Mouse (Mus musculus) embryonic fibroblast, embryonic 13.5 days (primary cell): ENCODE results near the gene Mycbpap. TPM values are rescaled to one million over a fixed set of nuclear protein-coding genes. Genes with fewer than 3 reads are reported as not detected.

Experiments
- H3K27ac ChIP-seq: 2 replicates; pipeline ENCODE4 v1.5.1; 2012; ENCODE audit warnings: low read length, control low read depth, inconsistent platforms; ENCODE audit not compliant: insufficient read depth
- H3K4me1 ChIP-seq: 2 replicates; pipeline ENCODE4 v1.6.1; 2011; ENCODE audit warnings: low read length; ENCODE audit not compliant: control insufficient read depth, insufficient read depth
- H3K4me3 ChIP-seq: 2 replicates; pipeline ENCODE4 v1.5.1; 2011; ENCODE audit warnings: mild to moderate bottlenecking, control low read depth, low read length; ENCODE audit not compliant: insufficient read depth
- CTCF ChIP-seq: IDR thresholded peaks from 2 replicates; pipeline ENCODE4 v1.5.1; 2011; ENCODE audit warnings: mild to moderate bottlenecking, control low read depth, low read length, moderate library complexity, borderline replicate concordance; ENCODE audit not compliant: insufficient read depth
- POLR2A ChIP-seq: IDR thresholded peaks from 2 replicates; pipeline ENCODE4 v1.6.1; 2011; ENCODE audit warnings: low read depth, mild to moderate bottlenecking, control low read depth, low read length, moderate library complexity
- polyA plus RNA-seq: library from polyadenylated mRNA; stranded (reverse); fragments of >200 nt; gene quantifications from 2 replicates; pipeline ENCODE4 v1.2.4, GENCODE M21; 2011; ENCODE audit warnings: low read depth; ENCODE audit not compliant: missing spikeins, insufficient read length

Mycbpap gene
- polyA plus RNA-seq, 1 experiment: 2.0 TPM

DNA sequence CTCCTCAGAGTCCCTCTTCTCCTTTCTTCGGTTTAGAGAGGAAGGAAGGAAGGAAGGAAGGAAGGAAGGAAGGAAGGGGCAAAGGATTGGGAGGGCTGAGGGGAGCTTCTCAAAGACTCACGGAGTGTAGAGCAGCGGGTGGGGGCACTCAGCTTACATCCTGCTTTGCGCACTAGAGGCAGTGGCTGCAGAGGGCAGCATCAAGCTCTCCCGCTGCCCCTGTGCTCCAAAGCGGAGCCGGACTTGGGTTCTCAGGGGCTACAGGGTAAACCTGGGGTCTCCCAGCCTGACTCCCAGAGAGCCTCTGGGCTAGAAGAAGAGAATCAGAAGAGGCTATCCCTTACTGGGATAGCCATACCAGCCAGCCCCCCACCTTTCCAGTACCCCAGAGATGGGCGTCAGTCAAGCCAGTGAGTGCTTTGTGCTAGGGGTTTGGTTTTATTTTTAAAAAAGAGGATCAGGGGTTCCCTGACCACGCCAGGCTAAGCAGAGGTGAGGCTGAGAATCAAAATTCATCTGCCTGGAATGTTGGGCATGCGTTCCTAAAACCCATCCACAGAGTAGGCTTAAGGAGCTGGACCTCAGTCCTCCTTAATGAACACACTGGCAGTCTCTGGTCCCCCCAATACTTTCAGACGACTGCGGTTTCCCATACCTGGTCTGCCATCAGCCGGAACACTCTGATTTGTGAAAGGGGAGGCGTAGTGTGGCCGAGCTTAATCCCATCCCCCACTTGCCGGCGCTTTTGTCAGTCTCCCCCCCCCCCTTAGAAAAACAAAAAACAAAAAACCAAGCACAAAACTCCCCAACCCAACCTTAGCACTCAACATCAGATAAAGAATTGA, 49.6 kb downstream of the Mycbpap start:
- Histone ChIP-seq H3K4me1 (peaks cover 5% of the 10 kb centered on the region), H3K27ac (peak overlapping the region; percentile 29), H3K4me3 (peak overlapping the region; percentile 46)
- TF ChIP-seq CTCF (no peak), POLR2A (no peak)

GRCm38 (mm10) chr11:94470391-94470790, 51.2 kb downstream of the Mycbpap start:
- TF ChIP-seq CTCF (no peak), POLR2A (no peak)
- Histone ChIP-seq H3K4me3 (no peak overlapping the region), H3K27ac (peak overlapping the region; percentile 74), H3K4me1 (peaks cover 5% of the 10 kb centered on the region)

GRCm38 (mm10) chr11:94469136-94470064, 52.1 kb downstream of the Mycbpap start:
- Histone ChIP-seq H3K4me3 (no peak overlapping the region), H3K4me1 (peaks cover 5% of the 10 kb centered on the region), H3K27ac (peak overlapping the region; percentile 74)
- TF ChIP-seq CTCF (no peak), POLR2A (0 out of 2 replicates have a peak, but pooled peaks have one; percentile 19)

DNA sequence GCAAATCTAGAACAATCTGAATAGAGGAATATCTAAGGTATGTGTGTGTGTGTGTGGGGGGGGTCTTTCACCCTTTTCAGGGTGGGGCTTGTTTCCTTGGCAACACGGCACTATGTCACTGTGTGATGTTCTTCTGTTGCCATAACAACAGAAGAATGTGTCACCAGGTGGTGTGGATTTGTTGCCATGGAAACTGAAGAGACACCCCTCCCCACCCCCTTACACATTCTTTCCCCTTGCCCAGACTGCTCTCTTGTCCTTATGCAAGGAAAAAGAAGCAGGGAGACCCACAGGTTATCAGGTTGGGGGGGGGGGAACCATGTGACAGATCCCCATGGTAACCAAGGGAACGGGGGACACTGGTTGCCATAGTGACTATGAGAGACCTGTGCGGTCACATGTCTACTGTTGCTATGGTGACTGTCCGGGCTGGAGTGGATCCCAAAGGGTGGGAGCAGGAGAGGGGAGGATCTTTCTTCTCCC, 52.9 kb downstream of the Mycbpap start:
- TF ChIP-seq POLR2A (no peak), CTCF (no peak)
- Histone ChIP-seq H3K27ac (peak overlapping the region; percentile 74), H3K4me3 (no peak overlapping the region), H3K4me1 (peaks cover 5% of the 10 kb centered on the region)

- no peak overlapping the region for H3K4me3 ChIP-seq
- H3K27ac ChIP-seq: no peak overlapping the region
- TF ChIP-seq CTCF: no peak
- no peak for TF ChIP-seq POLR2A
- H3K4me1 ChIP-seq: peaks cover 5% of the 10 kb centered on the region
Observed at GRCm38 (mm10) chr11:94466333-94466855, 55.1 kb downstream of the Mycbpap start.

DNA sequence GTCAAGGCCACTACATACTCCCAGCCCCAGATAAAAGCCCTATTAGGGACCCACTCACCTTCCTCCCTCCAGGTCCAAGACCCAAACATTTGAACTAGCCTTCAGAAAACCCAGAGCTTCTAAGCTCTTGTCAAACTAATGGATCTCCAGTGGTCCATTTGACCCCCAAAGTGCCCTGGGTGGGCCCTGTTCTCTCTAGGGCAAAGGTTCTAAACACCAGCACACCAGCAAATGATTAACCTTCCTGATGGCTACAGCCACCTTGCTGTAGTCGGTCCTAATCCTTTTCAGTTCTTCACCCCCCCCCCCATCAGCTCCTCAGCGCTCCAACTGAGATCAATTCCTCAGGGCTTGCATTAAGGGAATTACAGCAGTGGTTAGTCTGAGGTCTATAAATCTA, 57.4 kb downstream of the Mycbpap start:
- Histone ChIP-seq H3K4me1 (peaks cover 4% of the 10 kb centered on the region), H3K27ac (no peak overlapping the region), H3K4me3 (no peak overlapping the region)
- TF ChIP-seq POLR2A: no peak
- TF ChIP-seq CTCF: no peak

DNA sequence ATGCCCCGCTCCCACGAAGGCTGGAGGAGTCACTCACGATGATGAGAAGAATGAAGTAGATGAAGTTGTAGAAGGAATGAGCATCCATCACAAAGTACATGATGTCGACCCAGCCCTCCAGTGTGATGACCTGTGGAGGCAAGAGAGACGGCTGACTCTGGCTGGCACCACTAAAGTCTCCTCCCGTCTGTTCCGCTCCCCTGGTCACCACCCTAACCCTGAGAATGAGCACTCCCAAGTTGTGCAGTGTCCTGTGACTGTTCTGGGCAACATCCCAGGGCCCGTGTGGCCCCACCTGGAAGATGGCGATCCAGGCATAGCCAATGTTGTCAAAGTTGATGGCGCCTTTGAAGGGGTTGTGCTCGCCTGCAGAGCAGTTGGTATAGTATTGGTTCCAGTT, 59.7 kb downstream of the Mycbpap start:
- Histone ChIP-seq H3K4me3 (no peak overlapping the region), H3K27ac (no peak overlapping the region)
- no peak for TF ChIP-seq POLR2A
- TF ChIP-seq CTCF: no peak

DNA sequence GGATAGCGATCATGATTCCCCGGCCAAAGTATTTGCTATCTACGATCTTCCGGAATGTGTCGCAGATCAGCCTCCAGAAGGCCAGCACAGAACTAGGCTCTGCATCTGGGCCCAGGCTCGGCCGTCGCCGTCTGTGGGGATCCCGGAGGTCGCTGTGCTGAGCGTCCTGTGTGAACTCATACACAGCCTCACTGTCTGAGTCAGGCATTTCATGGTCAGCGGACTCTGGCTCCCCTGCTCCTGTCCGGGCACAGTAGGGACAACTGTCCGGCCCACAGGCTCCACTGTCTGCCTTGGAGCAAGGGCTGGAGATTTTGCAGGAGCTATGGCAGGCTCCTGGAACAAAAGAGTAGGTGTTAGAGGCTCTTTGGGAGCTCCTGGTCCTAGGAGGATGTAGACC, 64.5 kb downstream of the Mycbpap start:
- TF ChIP-seq POLR2A: no peak
- no peak for TF ChIP-seq CTCF
- no peak overlapping the region for H3K27ac ChIP-seq

More for the DNA sequence above, 59.7 kb downstream of the Mycbpap start:
- no peaks in the 10 kb centered on the region for H3K4me1 ChIP-seq

DNA sequence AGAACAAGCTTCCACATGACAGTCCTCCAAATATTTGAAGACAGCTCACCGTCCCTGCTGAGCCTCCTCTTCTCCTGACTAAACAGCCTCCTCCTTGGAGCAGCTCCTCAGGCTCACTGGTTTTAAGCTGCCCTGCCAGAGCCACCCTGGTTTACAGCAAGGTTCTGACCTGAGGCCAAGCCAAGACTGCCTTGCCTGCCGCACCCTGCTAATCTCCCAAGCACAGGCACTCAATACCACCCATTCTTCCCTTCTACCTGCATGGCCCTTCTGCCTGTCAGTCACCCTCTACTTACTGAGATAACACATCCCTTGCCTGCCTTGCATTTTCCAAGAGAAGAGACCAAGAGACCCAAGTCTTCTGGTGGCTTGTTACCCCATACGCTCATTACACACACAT, 65.2 kb downstream of the Mycbpap start:
- H3K27ac ChIP-seq: no peak overlapping the region
- no peak overlapping the region for H3K4me3 ChIP-seq
- TF ChIP-seq POLR2A (no peak), CTCF (no peak)
- no peaks in the 10 kb centered on the region for H3K4me1 ChIP-seq

More for the DNA sequence above, 64.5 kb downstream of the Mycbpap start:
- Histone ChIP-seq H3K4me1 (no peaks in the 10 kb centered on the region), H3K4me3 (no peak overlapping the region)
